Mouse (Mus musculus) hindbrain, embryonic 13.5 days (tissue): Measurements from ENCODE around the gene Slc25a36. TPM values are rescaled to one million over a fixed set of nuclear protein-coding genes. Genes with fewer than 3 reads are reported as not detected.

Experiments
- ATAC-seq: fragments of 200-750 bp; cut with Nextera tagmentation; 2 replicates; pipeline ENCODE4 v1.8.0; 2017; ENCODE audit warnings: moderate TSS enrichment; ENCODE audit not compliant: low FRiP score
- H3K27ac ChIP-seq: fragments of 300-500 bp; sonication (generic); 2 replicates; pipeline ENCODE4 v1.5.1; 2015; ENCODE audit warnings: inconsistent platforms, mild to moderate bottlenecking, moderate library complexity
- H3K27me3 ChIP-seq: fragments of 300-500 bp; sonication (generic); 2 replicates; pipeline ENCODE4 v1.6.1; 2015; ENCODE audit warnings: mild to moderate bottlenecking, inconsistent platforms
- H3K36me3 ChIP-seq: fragments of 300-500 bp; sonication (generic); 2 replicates; pipeline ENCODE4 v1.6.1; 2015; ENCODE audit warnings: mild to moderate bottlenecking, inconsistent platforms
- H3K4me1 ChIP-seq: fragments of 300-500 bp; sonication (generic); replicated peaks from 2 replicates; pipeline ENCODE4 v1.6.1; 2015; ENCODE audit warnings: inconsistent platforms
- H3K4me2 ChIP-seq: fragments of 300-500 bp; sonication (generic); 2 replicates; pipeline ENCODE4 v1.6.1; 2015; ENCODE audit warnings: inconsistent platforms, mild to moderate bottlenecking, moderate library complexity
- H3K4me3 ChIP-seq: fragments of 300-500 bp; sonication (generic); 2 replicates; pipeline ENCODE4 v1.5.1; 2015; ENCODE audit warnings: mild to moderate bottlenecking, inconsistent platforms
- H3K9ac ChIP-seq: fragments of 300-500 bp; sonication (generic); 2 replicates; pipeline ENCODE4 v1.6.1; 2015; ENCODE audit warnings: mild to moderate bottlenecking, inconsistent platforms
- H3K9me3 ChIP-seq: fragments of 300-500 bp; sonication (generic); 2 replicates; pipeline ENCODE4 v1.6.1; 2016; ENCODE audit warnings: inconsistent platforms
- WGBS: fragments of 180-500 bp; shearing (Covaris S2); methylation state at CpG from one replicate; pipeline ENCODE4 v1.1.7; 2015; 5-methylcytosine and 5-hydroxymethylcytosine counted together
- polyA plus RNA-seq: library from polyadenylated mRNA; unstranded; fragments of >200 nt; fragmentation: Nextera tagmentation; extraction: Ambion mirVana; gene quantifications from 2 replicates; pipeline ENCODE4 v1.2.1, GENCODE M21; 2015

Slc25a36 gene
- polyA plus RNA-seq, result 84.1 and 85.5 TPM in 2 replicates

GRCm38 (mm10) chr9:97110571-97111390, at the start of gene Slc25a36:
Gene Slc25a36 (minus strand): TSS chr9:97111157.
- peak; percentile 99 for ATAC-seq
- under 1% methylated on average over 89 of the region's 91 CpGs for WGBS
- peak within 1 kb of the TSS; percentile 88 for H3K4me3 ChIP-seq
- H3K4me2 ChIP-seq, result peak within 1 kb of the TSS; percentile 65
- peaks cover 3% of the 10 kb centered on the region; the same call in 1 of the 2 replicates for H3K27me3 ChIP-seq
- H3K27ac ChIP-seq, result peak within 1 kb of the TSS; percentile 92
- peak within 1 kb of the TSS; percentile 88 for H3K9ac ChIP-seq
- no peaks in the 10 kb centered on the region for H3K36me3 ChIP-seq
- H3K4me1 ChIP-seq, result peaks cover 21% of the 10 kb centered on the region
- H3K9me3 ChIP-seq, result no peaks in the 10 kb centered on the region

- H3K36me3 ChIP-seq, result no peaks in the 10 kb centered on the region
- no peak for ATAC-seq
- H3K4me3 ChIP-seq, result no peak overlapping the region
- no peak overlapping the region for H3K27ac ChIP-seq
- H3K9me3 ChIP-seq, result no peaks in the 10 kb centered on the region
- peaks cover 5% of the 10 kb centered on the region; the same call in 1 of the 2 replicates for H3K27me3 ChIP-seq
- no peaks in the 10 kb centered on the region for H3K4me1 ChIP-seq
- H3K9ac ChIP-seq, result no peak overlapping the region
- WGBS, result 82% methylated on average over 3 of the region's 3 CpGs
- H3K4me2 ChIP-seq, result no peak overlapping the region
Observed at GRCm38 (mm10) chr9:97158412-97158811, 47.5 kb upstream of the Slc25a36 start.

- H3K9ac ChIP-seq, result no peak overlapping the region
- no peak overlapping the region for H3K4me3 ChIP-seq
- no peak overlapping the region for H3K4me2 ChIP-seq
- no peaks in the 10 kb centered on the region for H3K27me3 ChIP-seq
- H3K4me1 ChIP-seq, result no peaks in the 10 kb centered on the region
- no peak overlapping the region for H3K27ac ChIP-seq
- H3K36me3 ChIP-seq, result no peaks in the 10 kb centered on the region
- H3K9me3 ChIP-seq, result no peaks in the 10 kb centered on the region
- no peak for ATAC-seq
- 83% methylated on average over 3 of the region's 3 CpGs for WGBS
Observed at GRCm38 (mm10) chr9:97155981-97156380, 45.0 kb upstream of the Slc25a36 start.

- ATAC-seq, result no peak
- no peaks in the 10 kb centered on the region for H3K9me3 ChIP-seq
- H3K27me3 ChIP-seq, result no peaks in the 10 kb centered on the region
- H3K4me3 ChIP-seq, result no peak overlapping the region
- H3K4me1 ChIP-seq, result no peaks in the 10 kb centered on the region
- 94% methylated on average over 4 of the region's 4 CpGs for WGBS
- H3K27ac ChIP-seq, result no peak overlapping the region
- H3K36me3 ChIP-seq, result no peaks in the 10 kb centered on the region
- H3K9ac ChIP-seq, result no peak overlapping the region
- no peak overlapping the region for H3K4me2 ChIP-seq
Observed at GRCm38 (mm10) chr9:97154956-97155355, 44.0 kb upstream of the Slc25a36 start.

- H3K9ac ChIP-seq, result no peak overlapping the region
- no peak overlapping the region for H3K4me3 ChIP-seq
- H3K4me2 ChIP-seq, result no peak overlapping the region
- H3K9me3 ChIP-seq, result no peaks in the 10 kb centered on the region
- 89% methylated on average over 3 of the region's 3 CpGs for WGBS
- ATAC-seq, result no peak
- H3K4me1 ChIP-seq, result no peaks in the 10 kb centered on the region
- H3K27ac ChIP-seq, result no peak overlapping the region
- H3K36me3 ChIP-seq, result no peaks in the 10 kb centered on the region
- no peaks in the 10 kb centered on the region for H3K27me3 ChIP-seq
Observed at GRCm38 (mm10) chr9:97153006-97153405, 42.0 kb upstream of the Slc25a36 start.

GRCm38 (mm10) chr9:97147270-97147669, 36.3 kb upstream of the Slc25a36 start:
- H3K27ac ChIP-seq, result no peak overlapping the region
- no peaks in the 10 kb centered on the region for H3K27me3 ChIP-seq
- no peaks in the 10 kb centered on the region for H3K36me3 ChIP-seq
- no peak overlapping the region for H3K9ac ChIP-seq
- H3K9me3 ChIP-seq, result no peaks in the 10 kb centered on the region
- no peaks in the 10 kb centered on the region for H3K4me1 ChIP-seq
- no peak overlapping the region for H3K4me2 ChIP-seq
- H3K4me3 ChIP-seq, result no peak overlapping the region
- 90% methylated on average over 2 of the region's 2 CpGs for WGBS
- ATAC-seq, result no peak

- Histone ChIP-seq H3K9me3 (no peaks in the 10 kb centered on the region), H3K27me3 (no peaks in the 10 kb centered on the region), H3K4me2 (no peak overlapping the region), H3K4me1 (no peaks in the 10 kb centered on the region), H3K27ac (no peak overlapping the region), H3K36me3 (no peaks in the 10 kb centered on the region), H3K4me3 (no peak overlapping the region), H3K9ac (no peak overlapping the region)
- ATAC-seq, result no peak
- 84% methylated on average over 6 of the region's 6 CpGs for WGBS
Observed at GRCm38 (mm10) chr9:97145351-97145750, 34.4 kb upstream of the Slc25a36 start.

- Histone ChIP-seq H3K4me3 (no peak overlapping the region), H3K36me3 (no peaks in the 10 kb centered on the region), H3K27me3 (no peaks in the 10 kb centered on the region), H3K27ac (no peak overlapping the region), H3K4me2 (no peak overlapping the region), H3K9me3 (no peaks in the 10 kb centered on the region), H3K4me1 (no peaks in the 10 kb centered on the region), H3K9ac (no peak overlapping the region)
- 94% methylated on average over 5 of the region's 5 CpGs for WGBS
- no peak for ATAC-seq
Observed at GRCm38 (mm10) chr9:97143416-97143815, 32.5 kb upstream of the Slc25a36 start.

GRCm38 (mm10) chr9:97142558-97142957, 31.6 kb upstream of the Slc25a36 start:
- Histone ChIP-seq H3K36me3 (no peaks in the 10 kb centered on the region), H3K9me3 (no peaks in the 10 kb centered on the region), H3K4me1 (no peaks in the 10 kb centered on the region), H3K27ac (no peak overlapping the region), H3K4me2 (no peak overlapping the region), H3K27me3 (no peaks in the 10 kb centered on the region), H3K4me3 (no peak overlapping the region), H3K9ac (no peak overlapping the region)
- no peak for ATAC-seq
- 89% methylated on average over 1 of the region's 1 CpGs for WGBS

- Histone ChIP-seq H3K9me3 (no peaks in the 10 kb centered on the region), H3K4me3 (no peak overlapping the region), H3K4me1 (no peaks in the 10 kb centered on the region), H3K27ac (no peak overlapping the region), H3K36me3 (no peaks in the 10 kb centered on the region), H3K4me2 (no peak overlapping the region), H3K9ac (no peak overlapping the region), H3K27me3 (no peaks in the 10 kb centered on the region)
- no peak for ATAC-seq
- 71% methylated on average over 2 of the region's 2 CpGs for WGBS
Observed at GRCm38 (mm10) chr9:97141723-97142122, 30.8 kb upstream of the Slc25a36 start.

- Histone ChIP-seq H3K9me3 (no peaks in the 10 kb centered on the region), H3K36me3 (no peaks in the 10 kb centered on the region), H3K9ac (no peak overlapping the region), H3K4me3 (no peak overlapping the region), H3K4me1 (no peaks in the 10 kb centered on the region), H3K27me3 (no peaks in the 10 kb centered on the region), H3K4me2 (no peak overlapping the region), H3K27ac (no peak overlapping the region)
- ATAC-seq, result no peak
- 86% methylated on average over 10 of the region's 10 CpGs for WGBS
Observed at GRCm38 (mm10) chr9:97140145-97140932, 29.4 kb upstream of the Slc25a36 start.

GRCm38 (mm10) chr9:97137678-97138077, 26.7 kb upstream of the Slc25a36 start:
- no peaks in the 10 kb centered on the region for H3K4me1 ChIP-seq
- no peak overlapping the region for H3K4me2 ChIP-seq
- no peaks in the 10 kb centered on the region for H3K27me3 ChIP-seq
- H3K9me3 ChIP-seq, result no peaks in the 10 kb centered on the region
- H3K36me3 ChIP-seq, result no peaks in the 10 kb centered on the region
- H3K9ac ChIP-seq, result no peak overlapping the region
- no peak overlapping the region for H3K27ac ChIP-seq
- 96% methylated on average over 4 of the region's 4 CpGs for WGBS
- no peak for ATAC-seq
- no peak overlapping the region for H3K4me3 ChIP-seq
